Mouse (Mus musculus) kidney, adult 2 months (tissue): Measurements from ENCODE around the gene Ttc28. TPM values are rescaled to one million over a fixed set of nuclear protein-coding genes. Genes with fewer than 3 reads are reported as not detected.

ENCODE experiments used
- DNase-seq: peaks from one replicate; pipeline ENCODE4 v3.0.0; 2021
- H3K27ac ChIP-seq: fragments of 200-500 bp; 2 replicates; pipeline ENCODE4 v1.5.1; 2012; ENCODE audit warnings: low read depth, low read length, control low read depth, inconsistent platforms; ENCODE audit not compliant: insufficient read depth
- H3K27me3 ChIP-seq: fragments of 200-500 bp; replicated peaks from 2 replicates; pipeline ENCODE4 v1.6.1; 2012; ENCODE audit warnings: mild to moderate bottlenecking, moderate library complexity, low read length, inconsistent platforms; ENCODE audit not compliant: control insufficient read depth, insufficient read depth
- H3K36me3 ChIP-seq: fragments of 200-500 bp; 2 replicates; pipeline ENCODE4 v1.6.1; 2012; ENCODE audit warnings: mild to moderate bottlenecking, moderate library complexity, low read length, inconsistent platforms; ENCODE audit not compliant: control insufficient read depth, insufficient read depth
- H3K4me1 ChIP-seq: fragments of 200-500 bp; 2 replicates; pipeline ENCODE4 v1.6.1; 2011; ENCODE audit warnings: low read length; ENCODE audit not compliant: control insufficient read depth, insufficient read depth
- H3K4me3 ChIP-seq: fragments of 200-500 bp; 2 replicates; pipeline ENCODE4 v1.5.1; 2011; ENCODE audit warnings: mild to moderate bottlenecking, low read depth, low read length, control low read depth; ENCODE audit not compliant: insufficient read depth
- CTCF ChIP-seq: fragments of 200-500 bp; conservative IDR thresholded peaks from 2 replicates; pipeline ENCODE4 v1.5.1; 2011; ENCODE audit warnings: low read depth, mild to moderate bottlenecking, control low read depth, low read length, moderate library complexity, mixed read lengths; ENCODE audit not compliant: insufficient read depth, insufficient read length
- POLR2A ChIP-seq: fragments of 200-500 bp; IDR thresholded peaks from one replicate; pipeline ENCODE4 v1.6.1; 2011; ENCODE audit warnings: low read depth, low read length, control low read depth
- WGBS: fragments of 180-500 bp; shearing (Covaris S2); methylation state at CpG from one replicate; pipeline ENCODE4 v1.1.7; 2018; 5-methylcytosine and 5-hydroxymethylcytosine counted together
- polyA plus RNA-seq: library from polyadenylated mRNA; depleted of rRNA; stranded (reverse); fragments of >200 nt; gene quantifications from 2 replicates; pipeline ENCODE4 v1.2.3, GENCODE M21; 2012

The Ttc28 gene
- polyA plus RNA-seq, 1 experiment: 6.6 TPM

GRCm38 (mm10) chr5:111130121-111130520 lies 250.5 kb downstream of the Ttc28 start:
- H3K27me3 ChIP-seq: no peaks in the 10 kb centered on the region
- peaks cover 9% of the 10 kb centered on the region; the same call in 1 of the 2 replicates for H3K4me1 ChIP-seq
- DNase-seq: no peak
- TF ChIP-seq POLR2A: no peak
- TF ChIP-seq CTCF: no peak
- no peak overlapping the region for H3K27ac ChIP-seq
- no peak overlapping the region for H3K4me3 ChIP-seq
- WGBS: 68% methylated on average over 8 of the region's 8 CpGs
- H3K36me3 ChIP-seq: no peaks in the 10 kb centered on the region

DNA sequence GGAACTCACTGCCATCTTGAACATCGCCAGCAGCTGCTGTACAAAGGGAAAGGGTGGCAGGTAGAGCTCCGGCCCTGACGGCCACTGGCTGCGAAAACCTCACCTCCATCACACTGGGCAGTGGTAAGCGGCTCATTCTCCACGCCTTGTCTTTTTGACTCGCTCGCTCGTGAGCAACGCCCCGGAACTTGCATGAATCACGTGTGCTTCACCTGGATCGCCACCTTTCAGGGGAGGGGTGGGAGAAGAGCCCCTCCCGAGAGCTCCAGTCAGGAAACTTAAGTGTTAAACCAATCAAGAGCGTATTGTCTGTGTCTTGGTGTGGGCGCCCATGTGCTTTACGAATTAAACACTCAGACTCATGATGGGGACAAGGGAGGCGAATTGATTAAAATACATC lies 252.0 kb downstream of the Ttc28 start:
- no peak for TF ChIP-seq POLR2A
- TF ChIP-seq CTCF: no peak
- WGBS: 93% methylated on average over 18 of the region's 18 CpGs
- no peak for DNase-seq
- Histone ChIP-seq H3K36me3 (no peaks in the 10 kb centered on the region), H3K27me3 (no peaks in the 10 kb centered on the region), H3K4me3 (no peak overlapping the region), H3K4me1 (peaks cover 6% of the 10 kb centered on the region; the same call in 1 of the 2 replicates), H3K27ac (no peak overlapping the region)

DNA sequence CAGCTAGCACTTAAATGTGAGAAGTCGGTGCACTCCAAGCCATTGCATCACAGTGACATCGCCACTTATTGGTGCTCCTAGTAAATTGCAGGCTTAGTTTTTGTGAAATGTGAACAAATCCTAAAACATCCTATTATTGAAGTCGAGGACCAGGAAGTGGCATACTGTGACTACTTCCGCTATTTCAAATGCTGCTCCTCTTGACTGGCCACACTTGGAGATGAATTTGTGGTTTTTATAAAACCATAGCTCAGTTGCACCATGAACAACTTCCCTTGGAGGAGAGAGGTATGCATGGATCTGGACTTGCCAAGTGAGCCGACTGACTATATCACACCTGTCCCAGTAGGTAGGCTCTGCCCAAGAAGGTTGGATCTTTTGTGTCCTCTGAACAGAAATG lies 253.5 kb downstream of the Ttc28 start:
- H3K27me3 ChIP-seq: no peaks in the 10 kb centered on the region
- H3K36me3 ChIP-seq: no peaks in the 10 kb centered on the region
- no peak overlapping the region for H3K27ac ChIP-seq
- WGBS: 88% methylated on average over 5 of the region's 5 CpGs
- no peak overlapping the region for H3K4me3 ChIP-seq
- H3K4me1 ChIP-seq: peaks cover 4% of the 10 kb centered on the region; the same call in 1 of the 2 replicates
- no peak for DNase-seq
- no peak for TF ChIP-seq POLR2A
- TF ChIP-seq CTCF: no peak

DNA sequence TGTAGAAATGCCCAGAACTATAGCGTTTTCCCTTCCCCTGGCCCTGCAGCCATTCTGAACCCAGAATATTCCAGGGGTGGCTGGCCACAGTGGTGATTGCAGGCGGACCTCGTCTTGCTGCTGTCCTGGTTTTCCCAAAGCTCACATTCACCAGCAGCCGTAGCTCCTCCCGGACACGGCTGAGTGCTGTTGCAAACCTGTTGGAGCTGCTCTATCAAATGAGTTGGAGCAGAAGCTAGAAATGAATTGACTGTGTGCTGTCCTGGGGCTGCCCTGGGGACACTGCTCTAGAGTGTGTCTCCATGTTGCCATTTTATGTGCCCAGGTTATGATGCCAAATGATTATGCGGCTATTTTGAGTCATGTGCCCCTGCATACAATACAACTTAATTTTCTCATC lies 254.2 kb downstream of the Ttc28 start:
- Histone ChIP-seq H3K4me3 (no peak overlapping the region), H3K27me3 (no peaks in the 10 kb centered on the region), H3K4me1 (0 out of 2 replicates have a peak, but pooled peaks cover under 1% of the 10 kb centered on the region), H3K36me3 (no peaks in the 10 kb centered on the region), H3K27ac (no peak overlapping the region)
- DNase-seq: no peak
- WGBS: 59% methylated on average over 7 of the region's 7 CpGs
- no peak for TF ChIP-seq POLR2A

DNA sequence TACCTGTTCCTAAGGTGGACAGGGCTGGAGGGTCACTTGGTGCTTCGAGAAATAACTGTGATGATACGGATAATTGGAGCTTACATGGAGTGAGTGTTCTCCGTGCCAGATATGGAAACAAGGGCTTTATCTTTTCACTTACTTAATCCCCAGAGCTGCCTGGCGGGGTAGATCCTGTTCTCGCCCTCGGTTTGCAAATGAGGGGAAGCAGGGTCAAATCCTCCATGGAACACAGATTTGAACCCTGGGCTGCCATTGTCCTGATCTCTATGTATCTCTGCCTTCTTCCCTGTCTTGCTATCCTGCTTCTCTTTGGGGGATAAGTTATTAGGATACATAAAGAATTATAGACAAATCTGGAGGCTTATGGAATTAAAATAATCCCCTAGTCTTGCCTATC lies 257.7 kb downstream of the Ttc28 start:
- Histone ChIP-seq H3K4me3 (no peak overlapping the region), H3K27me3 (no peaks in the 10 kb centered on the region), H3K36me3 (no peaks in the 10 kb centered on the region), H3K4me1 (peaks cover 6% of the 10 kb centered on the region; the same call in 1 of the 2 replicates), H3K27ac (no peak overlapping the region)
- WGBS: 77% methylated on average over 6 of the region's 6 CpGs
- no peak for DNase-seq
- TF ChIP-seq CTCF: no peak
- TF ChIP-seq POLR2A: no peak

- Histone ChIP-seq H3K36me3 (no peaks in the 10 kb centered on the region), H3K27ac (no peak overlapping the region), H3K4me1 (peaks cover 6% of the 10 kb centered on the region; the same call in 1 of the 2 replicates), H3K4me3 (no peak overlapping the region), H3K27me3 (no peaks in the 10 kb centered on the region)
- no peak for DNase-seq
- WGBS: 79% methylated on average over 13 of the region's 13 CpGs
- TF ChIP-seq CTCF: no peak
- TF ChIP-seq POLR2A: no peak
These were observed 258.1 kb downstream of the Ttc28 start for GRCm38 (mm10) chr5:111137742-111138141.

DNA sequence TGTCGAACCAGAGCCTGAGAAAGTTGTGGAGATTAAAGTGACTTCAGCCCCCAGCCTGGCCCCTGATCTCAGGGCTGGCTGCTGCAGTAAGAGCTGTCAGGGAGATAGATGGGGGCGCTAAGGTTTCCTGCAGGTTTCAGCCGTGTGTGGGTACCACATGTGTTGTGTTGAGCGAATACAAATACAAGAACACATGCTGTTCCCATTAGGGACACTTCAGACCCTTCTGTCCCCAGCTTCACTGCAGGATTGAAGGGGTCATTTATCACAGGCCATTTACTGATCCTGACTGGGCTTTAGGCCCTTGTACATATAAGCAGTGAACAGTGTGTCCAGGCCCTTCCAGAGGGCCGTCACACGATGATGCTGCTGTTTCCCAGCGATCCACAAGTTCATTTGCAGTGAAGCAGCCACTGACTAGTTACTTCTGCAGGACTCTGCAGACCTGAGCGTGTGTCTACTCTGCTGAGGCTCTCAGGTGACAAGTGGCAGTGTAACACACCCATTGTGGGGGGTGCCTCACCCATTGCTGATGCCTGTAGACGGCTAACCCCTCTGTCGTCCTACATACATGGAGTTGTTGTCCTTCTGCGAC lies 258.7 kb downstream of the Ttc28 start:
- no peak for TF ChIP-seq CTCF
- TF ChIP-seq POLR2A: no peak
- Histone ChIP-seq H3K27ac (peak overlapping the region; percentile 88), H3K4me1 (peaks cover 6% of the 10 kb centered on the region; the same call in 1 of the 2 replicates)

More for the DNA sequence above, 258.7 kb downstream of the Ttc28 start:
- H3K4me3 ChIP-seq: no peak overlapping the region
- WGBS: 56% methylated on average over 11 of the region's 11 CpGs
- DNase-seq: no peak
- no peaks in the 10 kb centered on the region for H3K27me3 ChIP-seq
- H3K36me3 ChIP-seq: no peaks in the 10 kb centered on the region
